Mouse (Mus musculus): ENCODE measurements at regions not wholly inside any gene's neighbourhood (a gene's known extent, or its start where the extent isn't known, plus 50 kb on each side); places are given as distances from the start of the nearest gene placed in this dataset.

DNA sequence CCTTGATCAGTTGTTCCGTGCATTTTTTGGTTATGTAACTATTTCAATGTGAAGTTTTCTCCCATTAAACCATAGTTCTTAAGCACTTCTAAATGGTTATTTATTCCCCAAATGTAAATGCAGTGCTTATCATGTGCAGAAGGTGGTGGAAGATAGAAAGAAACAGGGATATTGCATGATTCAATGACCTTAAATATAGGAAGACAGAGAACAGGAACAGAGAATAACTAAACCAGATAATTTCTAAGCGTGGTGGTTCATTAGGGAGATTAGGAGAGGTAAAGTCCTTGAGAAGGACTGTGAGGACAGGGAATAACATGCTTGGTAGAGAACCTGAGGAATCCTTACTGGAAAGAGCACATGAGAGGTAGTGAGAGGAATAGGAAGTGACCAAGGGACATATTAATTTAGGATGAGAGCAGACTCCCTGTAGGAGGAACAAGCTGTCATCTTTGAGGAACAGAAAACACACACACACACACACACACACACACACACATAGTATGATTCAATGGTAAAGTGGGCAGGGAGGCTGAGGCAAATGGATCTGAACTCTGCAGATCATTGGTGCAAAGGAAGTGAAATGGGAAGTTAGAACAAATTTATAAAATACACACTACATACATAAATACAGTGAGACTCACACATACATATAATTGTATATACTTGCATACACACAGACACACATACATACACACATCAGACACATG, 143.4 kb upstream of the Chl1 start:
- no peak for TF ChIP-seq POLR2A (IDR thresholded peaks at IDR 0.05; ENCODE audit: control insufficient read depth, low read depth, low read length)
- no peak for TF ChIP-seq CTCF (IDR thresholded peaks at IDR 0.05; ENCODE audit: control insufficient read depth, insufficient read depth, insufficient replicate concordance, low read depth, low read length)

Data from testis, adult 2 months (tissue).